Mouse (Mus musculus) CH12.LX (cell line): ENCODE results near the gene Dhodh.

ENCODE experiments used
- CTCF ChIP-seq, 2 experiments: IDR thresholded peaks in 1 of 2; conservative IDR thresholded peaks in 1 of 2; 2 replicates each; pipeline ENCODE4 v1.5.1; 2011 to 2012; ENCODE audit warnings: low read depth in 2 of 2, low read length in 2 of 2, improper control_type of control experiment in 1 of 2, inconsistent platforms in 1 of 2, mild to moderate bottlenecking in 1 of 2, moderate library complexity in 1 of 2
- MYC ChIP-seq: IDR thresholded peaks from 2 replicates; pipeline ENCODE4 v1.6.1; 2011; ENCODE audit warnings: low read depth, mild to moderate bottlenecking, improper control_type of control experiment, low read length
- NRF1 ChIP-seq: IDR thresholded peaks from 2 replicates; pipeline ENCODE4 v1.6.1; 2014; ENCODE audit warnings: low read depth, mild to moderate bottlenecking, inconsistent platforms, low read length, improper control_type of control experiment, moderate library complexity
- POLR2A ChIP-seq: IDR thresholded peaks from 2 replicates; pipeline ENCODE4 v1.6.1; 2011; ENCODE audit warnings: low read depth, mild to moderate bottlenecking, improper control_type of control experiment, low read length
- RCOR1 ChIP-seq: conservative IDR thresholded peaks from 2 replicates; pipeline ENCODE4 v1.6.1; 2012; ENCODE audit warnings: low read depth, mild to moderate bottlenecking, inconsistent platforms, low read length, improper control_type of control experiment
- USF2 ChIP-seq: conservative IDR thresholded peaks from 2 replicates; pipeline ENCODE4 v1.6.1; 2011; ENCODE audit warnings: low read depth, low read length, improper control_type of control experiment
- ZMIZ1 ChIP-seq: IDR thresholded peaks from 2 replicates; pipeline ENCODE4 v1.6.1; 2012; ENCODE audit warnings: low read depth, mild to moderate bottlenecking, inconsistent platforms, low read length, improper control_type of control experiment

DNA sequence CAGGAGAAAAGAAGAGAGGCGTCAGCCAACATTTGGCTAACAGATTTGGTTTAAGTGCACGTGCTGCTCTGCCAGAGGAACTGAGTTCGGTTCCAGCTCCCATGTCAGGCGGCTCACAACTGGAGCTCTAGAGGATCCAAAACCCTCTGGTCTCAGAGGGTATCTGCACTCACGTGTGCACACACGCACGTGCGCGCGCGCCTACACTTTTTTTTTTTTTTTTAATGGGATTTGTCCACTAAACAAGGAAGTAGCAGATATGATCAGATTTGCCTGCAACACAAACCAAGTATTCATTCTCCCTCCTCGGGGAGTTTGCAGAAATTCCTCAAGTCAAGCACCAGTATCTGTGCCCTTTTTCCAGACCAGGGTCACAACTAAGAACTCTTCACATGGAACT, 823 bp downstream of the Dhodh start:
- TF ChIP-seq POLR2A, result no peak
- no peak for TF ChIP-seq USF2
- no peak for TF ChIP-seq RCOR1
- no peak for TF ChIP-seq NRF1
- no peak for TF ChIP-seq CTCF (conservative IDR thresholded peaks at IDR 0.05 in 1 of 2, IDR thresholded peaks at IDR 0.05 in 1 of 2; ENCODE audit: low read depth in 2 of 2, low read length in 2 of 2)
- TF ChIP-seq ZMIZ1, result no peak
- TF ChIP-seq MYC, result peak; percentile 87
